Mouse (Mus musculus) heart, adult 11 months (tissue): ENCODE results near the gene Ccnyl1.

ENCODE experiments used
- DNase-seq: peaks from one replicate; pipeline ENCODE4 v3.0.0; 2022

The Ccnyl1 gene

GRCm38 (mm10) chr1:64705230-64705629, 15.0 kb downstream of the Ccnyl1 start:
- peak; percentile 79 for DNase-seq

GRCm38 (mm10) chr1:64706610-64707009, 16.4 kb downstream of the Ccnyl1 start:
- DNase-seq, result peak; percentile 5

- peak; percentile 83 for DNase-seq
Observed at GRCm38 (mm10) chr1:64709891-64710290, 19.6 kb downstream of the Ccnyl1 start.

- peak; percentile 42 for DNase-seq
Observed at GRCm38 (mm10) chr1:64712006-64712760, 21.9 kb downstream of the Ccnyl1 start.

- DNase-seq, result peak; percentile 85
Observed at GRCm38 (mm10) chr1:64715458-64715857, 25.2 kb downstream of the Ccnyl1 start.

- peak; percentile 81 for DNase-seq
Observed at GRCm38 (mm10) chr1:64716589-64717304, 26.5 kb downstream of the Ccnyl1 start.

- DNase-seq, result peak; percentile 93
Observed at GRCm38 (mm10) chr1:64717504-64717903, 27.2 kb downstream of the Ccnyl1 start.

GRCm38 (mm10) chr1:64721034-64721587, 30.9 kb downstream of the Ccnyl1 start:
- DNase-seq, result peak; percentile 48

GRCm38 (mm10) chr1:64730046-64730445, 39.8 kb downstream of the Ccnyl1 start:
- peak; percentile 53 for DNase-seq

- peak; percentile 75 for DNase-seq
Observed at GRCm38 (mm10) chr1:64731341-64732020, 41.2 kb downstream of the Ccnyl1 start.

GRCm38 (mm10) chr1:64732161-64732560, 41.9 kb downstream of the Ccnyl1 start:
- DNase-seq, result peak; percentile 83

GRCm38 (mm10) chr1:64732637-64733200, 42.5 kb downstream of the Ccnyl1 start:
- DNase-seq, result peak; percentile 53

GRCm38 (mm10) chr1:64733453-64734245, 43.4 kb downstream of the Ccnyl1 start:
- peak; percentile 69 for DNase-seq

GRCm38 (mm10) chr1:64734771-64735750, 44.8 kb downstream of the Ccnyl1 start:
- peak; percentile 95 for DNase-seq

- DNase-seq, result peak; percentile 94
Observed at GRCm38 (mm10) chr1:64735781-64736680, 45.8 kb downstream of the Ccnyl1 start.

- peak; percentile 95 for DNase-seq
Observed at GRCm38 (mm10) chr1:64736681-64737501, 46.6 kb downstream of the Ccnyl1 start.

GRCm38 (mm10) chr1:64737502-64738179, 47.4 kb downstream of the Ccnyl1 start, which contains the start of gene Fzd5:
Fzd5 (minus strand) TSS chr1:64737751.
- DNase-seq, result peak; percentile 99

- no peak for DNase-seq
Observed at GRCm38 (mm10) chr1:64738180-64738555, 47.9 kb downstream of the Ccnyl1 start.
